Mouse (Mus musculus) ES-E14 (cell line): Measurements from ENCODE around the gene Ltb4r1. TPM values are rescaled to one million over a fixed set of nuclear protein-coding genes. Genes with fewer than 3 reads are reported as not detected.

Source experiments
- DNase-seq: peaks from one replicate; pipeline ENCODE4 v3.0.0-alpha.2; 2013; ENCODE audit warnings: low read depth, low spot score
- H3K27ac ChIP-seq: 2 replicates; pipeline ENCODE4 v1.5.1; 2012; ENCODE audit warnings: low read depth, mild to moderate bottlenecking, low read length, moderate library complexity, mixed read lengths; ENCODE audit not compliant: poor library complexity, insufficient read depth, severe bottlenecking
- H3K36me3 ChIP-seq: 2 replicates; pipeline ENCODE4 v1.6.1; 2012; ENCODE audit warnings: mild to moderate bottlenecking, low read length, moderate library complexity, mixed read lengths; ENCODE audit not compliant: control insufficient read depth, poor library complexity, insufficient read depth, severe bottlenecking
- H3K4me1 ChIP-seq, 2 experiments: fragments of 150-350 bp in 1 of 2; sonication (generic) in 1 of 2; 2 replicates each; pipeline ENCODE4 v1.6.1; 2012; ENCODE audit warnings: low read length in 2 of 2, mild to moderate bottlenecking in 1 of 2, mixed read lengths in 1 of 2; ENCODE audit not compliant: control insufficient read depth in 2 of 2, insufficient read depth in 2 of 2, poor library complexity in 1 of 2
- H3K4me3 ChIP-seq, 2 experiments: fragments of 150-350 bp in 1 of 2; sonication (generic) in 1 of 2; 2 replicates each; pipeline ENCODE4 v1.5.1; 2012; ENCODE audit warnings: low read length in 2 of 2, low read depth in 1 of 2, mild to moderate bottlenecking in 1 of 2, mixed read lengths in 1 of 2; ENCODE audit not compliant: insufficient read depth in 1 of 2, poor library complexity in 1 of 2, severe bottlenecking in 1 of 2
- H3K9ac ChIP-seq: 2 replicates; pipeline ENCODE4 v1.6.1; 2012; ENCODE audit warnings: low read depth, mild to moderate bottlenecking, low read length, mixed read lengths; ENCODE audit not compliant: poor library complexity, insufficient read depth, severe bottlenecking
- H3K9me3 ChIP-seq: fragments of 150-350 bp; sonication (generic); 2 replicates; pipeline ENCODE4 v1.6.1; 2012; ENCODE audit warnings: low read depth, mild to moderate bottlenecking, low read length; ENCODE audit not compliant: control insufficient read depth, insufficient read depth
- CHD2 ChIP-seq: IDR thresholded peaks from 2 replicates; pipeline ENCODE4 v1.6.1; 2014; ENCODE audit warnings: mild to moderate bottlenecking, low read depth, low read length, inconsistent platforms
- HCFC1 ChIP-seq: IDR thresholded peaks from 2 replicates; pipeline ENCODE4 v1.6.1; 2012; ENCODE audit warnings: low read length, inconsistent platforms, borderline replicate concordance; ENCODE audit not compliant: insufficient read depth
- MAFK ChIP-seq: IDR thresholded peaks from 2 replicates; pipeline ENCODE4 v1.6.1; 2014; ENCODE audit warnings: mild to moderate bottlenecking, low read depth, low read length, inconsistent platforms; ENCODE audit not compliant: insufficient read depth
- ZC3H11A ChIP-seq: IDR thresholded peaks from 2 replicates; pipeline ENCODE4 v1.6.1; 2012; ENCODE audit warnings: low read depth, mild to moderate bottlenecking, inconsistent platforms, low read length, borderline replicate concordance
- ZNF384 ChIP-seq: IDR thresholded peaks from 2 replicates; pipeline ENCODE4 v1.6.1; 2012; ENCODE audit warnings: low read depth, low read length, inconsistent platforms
- in situ Hi-C, 2 experiments: fragments of 600-800 bp; cut with MboI; formaldehyde crosslinking; loops; one replicate each; pipeline ENCODE4 v1.15.1; 2025; ENCODE audit warnings: low sequenced_read_pairs in 2 of 2, inconsistent platforms in 1 of 2; ENCODE audit not compliant: unreplicated experiment in 2 of 2
- total RNA-seq: library from RNA; depleted of rRNA; stranded (reverse); fragments of 300-350 nt; gene quantifications from 2 replicates; pipeline ENCODE4 v1.2.3, GENCODE M21; 2012

Gene Ltb4r1
- total RNA-seq, 1 experiment: 0.67 TPM

DNA sequence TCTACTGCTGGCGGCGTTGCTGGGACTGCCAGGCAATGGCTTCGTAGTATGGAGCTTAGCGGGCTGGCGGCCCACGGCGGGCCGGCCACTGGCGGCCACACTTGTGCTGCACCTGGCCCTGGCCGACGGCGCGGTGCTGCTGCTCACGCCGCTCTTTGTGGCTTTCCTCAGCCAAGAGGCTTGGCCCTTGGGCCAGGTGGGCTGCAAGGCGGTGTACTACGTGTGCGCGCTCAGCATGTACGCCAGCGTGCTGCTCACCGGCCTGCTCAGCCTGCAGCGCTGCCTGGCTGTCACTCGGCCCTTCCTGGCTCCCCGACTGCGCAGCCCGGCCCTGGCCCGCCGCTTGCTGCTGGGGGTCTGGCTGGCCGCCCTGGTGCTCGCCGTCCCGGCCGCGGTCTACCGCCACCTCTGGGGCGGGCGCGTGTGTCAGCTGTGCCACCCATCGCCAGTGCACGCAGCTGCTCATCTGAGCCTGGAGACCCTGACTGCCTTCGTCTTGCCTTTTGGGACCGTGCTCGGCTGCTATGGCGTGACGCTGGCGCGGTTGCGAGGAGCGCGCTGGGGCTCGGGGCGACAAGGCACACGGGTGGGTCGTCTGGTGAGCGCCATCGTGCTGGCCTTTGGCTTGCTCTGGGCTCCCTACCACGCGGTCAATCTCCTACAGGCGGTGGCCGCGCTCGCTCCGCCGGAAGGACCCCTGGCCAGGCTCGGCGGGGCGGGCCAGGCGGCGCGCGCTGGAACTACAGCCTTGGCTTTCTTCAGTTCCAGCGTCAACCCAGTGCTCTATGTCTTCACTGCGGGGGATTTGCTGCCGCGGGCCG lies 3.6 kb upstream of the Ltb4r1 start:
- Histone ChIP-seq H3K4me1 (peaks cover 0 to 4% of the 10 kb centered on the region in 2 experiments; a peak in 1 of 4 replicates), H3K9me3 (no peaks in the 10 kb centered on the region), H3K9ac (peak overlapping the region; percentile 43), H3K4me3 (peak overlapping the region; percentile 60 to 65), H3K36me3 (no peaks in the 10 kb centered on the region), H3K27ac (no peak overlapping the region)
- 0 out of 2 replicates have a peak, but pooled peaks have one; percentile 13 for TF ChIP-seq HCFC1
- no peak for TF ChIP-seq ZNF384
- in situ Hi-C loops: no loop called here
- DNase-seq: no peak

DNA sequence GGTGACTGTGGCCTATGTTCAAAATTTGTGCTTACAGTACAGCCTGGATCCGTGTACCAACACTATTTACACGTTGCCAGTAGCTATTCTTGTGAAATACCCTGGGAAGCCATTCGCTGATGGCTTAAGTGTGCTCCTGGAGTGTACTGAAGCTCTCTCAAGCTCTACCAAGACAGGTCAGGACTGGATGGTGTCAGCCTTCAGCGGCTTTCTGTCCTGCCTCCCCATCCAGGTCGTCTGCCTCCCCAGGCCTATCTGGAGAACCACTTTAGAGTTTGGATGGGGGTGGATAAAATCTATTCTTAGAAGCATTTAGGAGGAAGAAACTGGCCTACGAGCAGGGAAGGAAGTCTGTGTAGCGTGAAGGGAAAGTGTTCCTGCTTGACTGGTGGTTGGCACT lies 2.6 kb upstream of the Ltb4r1 start:
- H3K9ac ChIP-seq: peak overlapping the region; percentile 43; the same call in 1 of the 2 replicates
- no peak for DNase-seq
- no peak overlapping the region for H3K27ac ChIP-seq
- peaks cover 0 to 7% of the 10 kb centered on the region in 2 experiments; a peak in 1 of 4 replicates for H3K4me1 ChIP-seq
- in situ Hi-C loops: no loop called here
- no peaks in the 10 kb centered on the region for H3K9me3 ChIP-seq
- H3K36me3 ChIP-seq: no peaks in the 10 kb centered on the region
- no peak overlapping the region for H3K4me3 ChIP-seq
- TF ChIP-seq ZNF384 (no peak), CHD2 (no peak)

DNA sequence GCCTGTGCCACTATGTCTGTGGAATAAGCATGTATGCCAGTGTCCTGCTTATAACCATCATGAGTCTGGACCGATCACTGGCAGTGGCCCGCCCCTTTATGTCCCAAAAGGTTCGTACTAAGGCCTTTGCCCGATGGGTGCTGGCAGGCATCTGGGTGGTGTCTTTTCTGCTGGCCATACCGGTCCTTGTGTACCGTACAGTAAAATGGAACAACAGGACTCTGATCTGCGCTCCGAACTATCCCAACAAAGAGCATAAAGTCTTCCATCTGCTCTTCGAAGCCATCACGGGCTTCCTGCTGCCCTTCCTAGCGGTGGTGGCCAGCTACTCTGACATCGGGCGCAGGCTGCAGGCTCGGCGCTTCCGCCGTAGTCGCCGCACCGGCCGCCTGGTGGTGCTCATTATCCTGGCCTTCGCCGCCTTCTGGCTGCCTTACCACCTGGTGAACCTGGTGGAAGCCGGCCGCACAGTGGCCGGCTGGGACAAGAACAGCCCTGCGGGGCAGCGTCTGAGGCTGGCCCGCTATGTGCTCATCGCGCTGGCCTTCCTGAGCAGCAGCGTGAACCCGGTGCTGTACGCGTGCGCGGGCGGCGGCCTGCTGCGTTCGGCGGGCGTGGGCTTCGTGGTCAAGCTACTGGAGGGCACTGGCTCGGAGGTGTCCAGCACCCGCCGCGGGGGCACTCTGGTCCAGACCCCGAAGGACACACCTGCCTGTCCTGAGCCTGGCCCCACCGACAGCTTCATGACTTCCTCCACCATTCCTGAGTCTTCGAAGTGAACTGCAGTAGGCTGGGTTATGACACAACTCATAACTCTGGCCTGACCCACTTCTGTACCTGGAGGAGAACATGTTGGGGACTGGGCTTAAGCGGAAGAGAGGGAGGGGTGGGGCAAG lies 2.0 kb downstream of the Ltb4r1 start:
- peak overlapping the region; percentile 31 to 52; a peak in 3 of 4 replicates for H3K4me3 ChIP-seq
- in situ Hi-C loops: no loop called here
- no peaks in the 10 kb centered on the region for H3K9me3 ChIP-seq
- H3K36me3 ChIP-seq: no peaks in the 10 kb centered on the region
- DNase-seq: no peak
- H3K27ac ChIP-seq: no peak overlapping the region
- TF ChIP-seq HCFC1: no peak
- no peak for TF ChIP-seq ZC3H11A
- no peak for TF ChIP-seq MAFK
- TF ChIP-seq ZNF384: no peak
- H3K9ac ChIP-seq: peak overlapping the region; percentile 17; the same call in 1 of the 2 replicates
- peaks cover 0 to 3% of the 10 kb centered on the region in 2 experiments; a peak in 1 of 4 replicates for H3K4me1 ChIP-seq

DNA sequence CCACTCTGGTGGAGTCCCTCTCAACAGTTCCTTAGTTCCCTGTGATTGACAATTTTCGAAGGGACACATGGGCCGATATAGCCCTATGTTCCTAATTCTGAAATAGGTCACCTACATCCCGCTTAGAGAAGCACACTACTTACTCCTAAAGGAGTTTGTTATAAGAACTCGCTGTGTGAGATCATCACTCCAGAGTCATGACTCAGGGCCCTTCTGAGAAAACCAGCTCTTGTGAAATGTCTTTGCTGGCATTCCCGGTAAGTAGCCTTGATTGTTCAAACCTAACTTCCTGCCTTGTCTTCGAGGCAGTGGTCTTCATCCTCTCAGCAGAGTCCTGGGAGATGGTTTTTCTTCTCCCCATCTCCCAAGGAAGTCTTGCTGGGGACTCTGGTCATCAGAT lies 2.8 kb downstream of the Ltb4r1 start:
- no peak overlapping the region for H3K9ac ChIP-seq
- no peaks in the 10 kb centered on the region for H3K36me3 ChIP-seq
- H3K4me1 ChIP-seq: peaks cover 0 to 3% of the 10 kb centered on the region in 2 experiments; a peak in 1 of 4 replicates
- DNase-seq: no peak
- H3K27ac ChIP-seq: no peak overlapping the region
- no peak overlapping the region for H3K4me3 ChIP-seq
- H3K9me3 ChIP-seq: no peaks in the 10 kb centered on the region
- no peak for TF ChIP-seq HCFC1
- in situ Hi-C loops: no loop called here
